Mouse (Mus musculus) forebrain, embryonic 12.5 days (tissue): Measurements from ENCODE around the gene Lyrm2. TPM values are rescaled to one million over a fixed set of nuclear protein-coding genes. Genes with fewer than 3 reads are reported as not detected.

Experiments
- ATAC-seq: fragments of 200-750 bp; cut with Nextera tagmentation; 2 replicates; pipeline ENCODE4 v1.8.0; 2017; ENCODE audit warnings: moderate TSS enrichment; ENCODE audit not compliant: low FRiP score
- H3K27ac ChIP-seq: fragments of 300-500 bp; sonication (generic); 2 replicates; pipeline ENCODE4 v1.5.1; 2016; ENCODE audit warnings: mild to moderate bottlenecking
- H3K27me3 ChIP-seq: fragments of 300-500 bp; sonication (generic); 2 replicates; pipeline ENCODE4 v1.6.1; 2016; ENCODE audit warnings: mild to moderate bottlenecking
- H3K36me3 ChIP-seq: fragments of 300-500 bp; sonication (generic); replicated peaks from 2 replicates; pipeline ENCODE4 v1.6.1; 2016; ENCODE audit warnings: mild to moderate bottlenecking
- H3K4me1 ChIP-seq: fragments of 300-500 bp; sonication (generic); 2 replicates; pipeline ENCODE4 v1.6.1; 2016
- H3K4me2 ChIP-seq: fragments of 300-500 bp; sonication (generic); 2 replicates; pipeline ENCODE4 v1.6.1; 2016; ENCODE audit warnings: mild to moderate bottlenecking, moderate library complexity
- H3K4me3 ChIP-seq: fragments of 300-500 bp; sonication (generic); replicated peaks from 2 replicates; pipeline ENCODE4 v1.5.1; 2016; ENCODE audit warnings: mild to moderate bottlenecking
- H3K9ac ChIP-seq: fragments of 300-500 bp; sonication (generic); 2 replicates; pipeline ENCODE4 v1.6.1; 2016; ENCODE audit warnings: mild to moderate bottlenecking
- H3K9me3 ChIP-seq: fragments of 300-500 bp; sonication (generic); 2 replicates; pipeline ENCODE4 v1.6.1; 2016
- WGBS: fragments of 180-500 bp; shearing (Covaris S2); methylation state at CpG from one replicate; pipeline ENCODE4 v1.1.7; 2016; 5-methylcytosine and 5-hydroxymethylcytosine counted together
- polyA plus RNA-seq: library from polyadenylated mRNA; unstranded; fragments of >200 nt; fragmentation: Nextera tagmentation; extraction: Ambion mirVana; gene quantifications from 2 replicates; pipeline ENCODE4 v1.2.1, GENCODE M21; 2016

Gene Lyrm2
- 164 and 166 TPM in 2 replicates for polyA plus RNA-seq

GRCm38 (mm10) chr4:32799966-32800576 is at the start of gene Lyrm2:
Lyrm2 (plus strand) TSS chr4:32800253.
- Histone ChIP-seq H3K9me3 (no peaks in the 10 kb centered on the region), H3K4me2 (peak within 1 kb of the TSS; percentile 74), H3K9ac (peak within 1 kb of the TSS; percentile 95)

GRCm38 (mm10) chr4:32750711-32751110 is 49.3 kb upstream of the Lyrm2 start:
- H3K27ac ChIP-seq: no peak overlapping the region
- no peaks in the 10 kb centered on the region for H3K27me3 ChIP-seq
- peaks cover 80% of the 10 kb centered on the region for H3K36me3 ChIP-seq
- 93% methylated on average over 1 of the region's 1 CpGs for WGBS
- H3K4me3 ChIP-seq: no peak overlapping the region
- no peak for ATAC-seq
- no peaks in the 10 kb centered on the region for H3K9me3 ChIP-seq
- no peaks in the 10 kb centered on the region for H3K4me1 ChIP-seq
- H3K4me2 ChIP-seq: no peak overlapping the region
- no peak overlapping the region for H3K9ac ChIP-seq

More at GRCm38 (mm10) chr4:32799966-32800576, at the start of gene Lyrm2:
- H3K27me3 ChIP-seq: no peaks in the 10 kb centered on the region
- peaks cover 9% of the 10 kb centered on the region for H3K4me1 ChIP-seq
- H3K36me3 ChIP-seq: no peaks in the 10 kb centered on the region; the same call in 1 of the 2 replicates
- peak within 1 kb of the TSS; percentile 100 for H3K27ac ChIP-seq
- under 1% methylated on average over 53 of the region's 53 CpGs for WGBS
- ATAC-seq: peak; percentile 95
- peak within 1 kb of the TSS; percentile 86 for H3K4me3 ChIP-seq

DNA sequence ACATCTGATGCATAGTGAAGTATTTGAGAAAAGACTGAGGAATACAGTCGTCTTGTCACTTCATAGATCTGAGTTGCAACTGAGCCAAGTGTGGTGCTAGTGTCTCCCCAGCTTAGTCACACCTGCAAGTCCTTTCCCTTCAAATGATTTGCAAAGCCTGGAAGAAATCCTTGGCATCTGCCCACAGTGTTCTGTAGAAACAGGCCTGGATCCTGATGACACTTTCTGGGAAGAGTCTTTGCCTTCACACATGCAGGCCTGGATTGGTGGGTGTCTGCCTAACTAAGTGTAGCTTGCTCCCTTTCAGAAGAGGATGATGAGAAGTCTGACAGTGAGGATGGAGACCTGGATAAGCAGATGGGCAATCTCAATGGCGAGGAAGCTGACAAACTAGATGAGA is 42.6 kb upstream of the Lyrm2 start:
- WGBS: 97% methylated on average over 2 of the region's 2 CpGs
- Histone ChIP-seq H3K27ac (no peak overlapping the region), H3K36me3 (peaks cover 65% of the 10 kb centered on the region), H3K9ac (no peak overlapping the region), H3K9me3 (no peaks in the 10 kb centered on the region), H3K4me3 (no peak overlapping the region), H3K27me3 (no peaks in the 10 kb centered on the region), H3K4me2 (no peak overlapping the region), H3K4me1 (no peaks in the 10 kb centered on the region)
- ATAC-seq: no peak

DNA sequence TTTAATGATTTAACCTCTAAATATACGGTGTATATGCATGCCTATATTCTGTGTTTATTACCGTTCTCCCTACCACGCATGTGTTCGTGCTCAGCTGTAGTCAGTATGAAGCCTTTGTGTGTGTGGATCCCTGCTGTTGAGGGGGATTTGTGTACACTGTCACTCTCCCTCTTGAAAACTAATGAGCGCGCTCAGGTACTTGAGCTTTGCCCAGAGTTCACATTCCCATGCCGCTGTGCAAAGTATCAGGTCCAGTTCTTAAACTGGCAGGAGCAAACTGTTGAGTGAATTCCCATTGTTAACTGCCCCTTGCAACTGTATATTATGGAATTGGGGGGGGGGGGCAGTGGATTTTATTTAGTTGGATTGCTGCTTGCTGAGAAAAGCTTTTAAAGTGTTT is 32.6 kb upstream of the Lyrm2 start:
- no peak overlapping the region for H3K4me3 ChIP-seq
- H3K9me3 ChIP-seq: no peaks in the 10 kb centered on the region
- 66% methylated on average over 7 of the region's 7 CpGs for WGBS
- H3K36me3 ChIP-seq: peaks cover 78% of the 10 kb centered on the region
- H3K27me3 ChIP-seq: no peaks in the 10 kb centered on the region
- no peaks in the 10 kb centered on the region for H3K4me1 ChIP-seq
- H3K4me2 ChIP-seq: no peak overlapping the region
- ATAC-seq: no peak
- H3K27ac ChIP-seq: no peak overlapping the region
- no peak overlapping the region for H3K9ac ChIP-seq

GRCm38 (mm10) chr4:32768046-32768445 is 32.0 kb upstream of the Lyrm2 start:
- no peaks in the 10 kb centered on the region for H3K4me1 ChIP-seq
- H3K27ac ChIP-seq: no peak overlapping the region
- H3K9me3 ChIP-seq: no peaks in the 10 kb centered on the region
- WGBS: 96% methylated on average over 10 of the region's 10 CpGs
- H3K4me3 ChIP-seq: no peak overlapping the region
- no peaks in the 10 kb centered on the region for H3K27me3 ChIP-seq
- H3K9ac ChIP-seq: no peak overlapping the region
- H3K36me3 ChIP-seq: peaks cover 78% of the 10 kb centered on the region
- no peak for ATAC-seq
- no peak overlapping the region for H3K4me2 ChIP-seq

DNA sequence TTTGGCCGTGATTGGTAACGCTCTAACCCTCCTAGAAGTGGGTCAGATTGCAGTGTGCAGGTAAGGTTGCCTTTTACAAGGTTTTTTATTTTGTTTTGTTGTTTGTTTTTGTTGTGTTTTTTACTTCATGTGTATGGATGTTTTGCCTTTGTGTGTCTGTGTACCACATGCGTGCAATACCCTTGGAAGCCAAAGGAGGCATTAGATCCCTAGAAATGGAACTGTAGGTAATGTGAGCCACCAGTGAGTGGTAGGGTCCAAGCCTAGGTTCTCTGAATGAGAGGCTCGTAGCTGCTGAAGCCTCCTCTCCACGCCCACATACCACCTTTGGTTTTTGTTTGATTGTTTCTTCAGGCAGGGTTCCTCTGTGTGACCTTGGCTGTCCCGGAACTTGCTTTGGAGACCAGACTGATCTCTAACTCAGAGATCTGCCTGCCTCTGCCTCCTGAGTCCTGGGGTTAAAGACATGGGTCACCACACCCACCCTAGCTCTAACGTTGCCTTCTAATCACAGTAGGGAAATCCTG is 29.7 kb upstream of the Lyrm2 start:
- no peaks in the 10 kb centered on the region for H3K27me3 ChIP-seq
- H3K4me2 ChIP-seq: no peak overlapping the region
- H3K4me3 ChIP-seq: no peak overlapping the region
- no peak overlapping the region for H3K9ac ChIP-seq
- no peak for ATAC-seq
- H3K27ac ChIP-seq: no peak overlapping the region
- H3K4me1 ChIP-seq: no peaks in the 10 kb centered on the region
- H3K9me3 ChIP-seq: no peaks in the 10 kb centered on the region
- 94% methylated on average over 7 of the region's 7 CpGs for WGBS
- peaks cover 79% of the 10 kb centered on the region for H3K36me3 ChIP-seq

- no peak overlapping the region for H3K4me2 ChIP-seq
- no peak for ATAC-seq
- H3K4me3 ChIP-seq: no peak overlapping the region
- no peaks in the 10 kb centered on the region for H3K27me3 ChIP-seq
- H3K27ac ChIP-seq: no peak overlapping the region
- 96% methylated on average over 4 of the region's 4 CpGs for WGBS
- H3K4me1 ChIP-seq: no peaks in the 10 kb centered on the region
- H3K9ac ChIP-seq: no peak overlapping the region
- peaks cover 3% of the 10 kb centered on the region; the same call in 1 of the 2 replicates for H3K9me3 ChIP-seq
- H3K36me3 ChIP-seq: peaks cover 12% of the 10 kb centered on the region
These were observed 20.1 kb upstream of the Lyrm2 start for GRCm38 (mm10) chr4:32779996-32780395.

DNA sequence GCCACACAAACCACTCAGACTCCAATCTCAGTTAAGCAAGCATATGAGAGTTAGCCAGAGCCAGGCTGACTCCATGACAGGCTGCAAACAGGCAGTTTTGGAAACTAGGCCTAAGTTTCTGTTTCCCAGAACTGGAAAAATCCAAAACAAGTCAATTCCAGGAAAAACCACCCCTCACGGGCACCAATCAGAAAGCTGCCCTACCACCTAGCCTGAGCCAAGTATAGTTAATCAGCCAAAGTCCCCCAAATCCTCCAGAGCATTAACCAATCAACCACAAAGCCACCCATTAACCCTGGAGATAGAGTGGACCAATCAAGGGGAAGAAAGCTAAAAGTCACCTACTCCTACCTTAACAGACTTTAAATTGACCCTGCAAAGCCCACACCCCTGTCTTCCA is 12.9 kb upstream of the Lyrm2 start:
- Histone ChIP-seq H3K9ac (no peak overlapping the region), H3K36me3 (no peaks in the 10 kb centered on the region), H3K27me3 (no peaks in the 10 kb centered on the region), H3K9me3 (no peaks in the 10 kb centered on the region), H3K4me1 (no peaks in the 10 kb centered on the region), H3K27ac (no peak overlapping the region), H3K4me3 (no peak overlapping the region), H3K4me2 (no peak overlapping the region)
- no peak for ATAC-seq
- 96% methylated on average over 1 of the region's 1 CpGs for WGBS

DNA sequence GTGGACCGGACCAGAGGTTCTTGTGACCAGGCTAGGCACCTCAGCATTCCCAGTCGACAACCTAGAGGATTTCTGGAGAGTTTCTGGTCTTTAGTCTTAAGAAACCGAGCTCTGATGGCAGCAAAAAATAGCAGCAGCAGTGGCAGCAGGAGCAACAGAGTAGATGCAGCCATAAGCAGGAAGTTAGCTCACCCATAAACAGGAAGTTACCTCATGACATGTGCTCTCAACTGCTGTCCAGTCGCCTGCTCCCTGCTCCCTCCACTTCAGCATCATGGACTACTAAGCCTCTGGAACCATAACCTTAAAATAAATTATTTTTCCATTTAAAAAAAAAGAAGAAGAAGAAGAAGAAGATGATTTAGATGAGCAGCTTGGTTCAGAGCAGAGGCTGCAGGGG is 11.0 kb upstream of the Lyrm2 start:
- no peak overlapping the region for H3K27ac ChIP-seq
- no peaks in the 10 kb centered on the region for H3K27me3 ChIP-seq
- ATAC-seq: no peak
- H3K4me2 ChIP-seq: no peak overlapping the region
- no peaks in the 10 kb centered on the region for H3K9me3 ChIP-seq
- no peaks in the 10 kb centered on the region for H3K4me1 ChIP-seq
- no peak overlapping the region for H3K9ac ChIP-seq
- WGBS: 86% methylated on average over 4 of the region's 4 CpGs
- no peaks in the 10 kb centered on the region for H3K36me3 ChIP-seq
- H3K4me3 ChIP-seq: no peak overlapping the region

- Histone ChIP-seq H3K4me3 (no peak overlapping the region), H3K27ac (no peak overlapping the region), H3K4me1 (peaks cover 9% of the 10 kb centered on the region), H3K4me2 (no peak overlapping the region), H3K36me3 (no peaks in the 10 kb centered on the region; the same call in 1 of the 2 replicates), H3K9ac (no peak overlapping the region), H3K27me3 (no peaks in the 10 kb centered on the region), H3K9me3 (no peaks in the 10 kb centered on the region)
- no peak for ATAC-seq
- WGBS: 99% methylated on average over 4 of the region's 4 CpGs
These were observed 1.1 kb upstream of the Lyrm2 start for GRCm38 (mm10) chr4:32798976-32799375.

GRCm38 (mm10) chr4:32800577-32801170 is 621 bp downstream of the Lyrm2 start:
- WGBS: 7% methylated on average over 9 of the region's 9 CpGs
- H3K4me1 ChIP-seq: peaks cover 9% of the 10 kb centered on the region
- H3K9ac ChIP-seq: peak overlapping the region; percentile 95
- no peaks in the 10 kb centered on the region for H3K9me3 ChIP-seq
- no peaks in the 10 kb centered on the region for H3K27me3 ChIP-seq
- ATAC-seq: peak; percentile 61
- peaks cover 2% of the 10 kb centered on the region; the same call in 1 of the 2 replicates for H3K36me3 ChIP-seq
- H3K4me3 ChIP-seq: peak overlapping the region; percentile 86
- H3K4me2 ChIP-seq: peak overlapping the region; percentile 74
- peak overlapping the region; percentile 100 for H3K27ac ChIP-seq

- Histone ChIP-seq H3K4me2 (no peak overlapping the region), H3K36me3 (peaks cover 2% of the 10 kb centered on the region; the same call in 1 of the 2 replicates)
- WGBS: 76% methylated on average over 5 of the region's 5 CpGs
These were observed 17.4 kb downstream of the Lyrm2 start for GRCm38 (mm10) chr4:32817478-32817877.

DNA sequence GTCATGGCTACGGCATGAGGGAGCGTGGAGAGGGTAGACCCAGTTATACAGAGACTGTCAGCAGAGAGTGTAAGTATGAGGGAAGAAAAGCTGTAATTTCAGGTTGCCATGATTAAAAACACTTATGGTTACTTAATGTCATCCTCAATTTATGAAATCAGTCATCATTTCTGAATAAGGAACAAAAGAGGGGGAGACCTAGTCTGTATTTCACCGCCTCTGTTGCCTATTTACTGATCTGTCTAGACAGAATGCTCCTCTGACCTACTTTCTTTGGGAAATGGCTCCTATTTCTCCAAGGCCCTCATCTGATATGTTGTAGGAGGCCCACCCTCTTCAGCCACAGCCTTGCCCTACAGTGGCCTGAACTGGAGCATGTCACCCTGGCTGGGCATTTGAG is 20.6 kb downstream of the Lyrm2 start:
- Histone ChIP-seq H3K4me1 (no peaks in the 10 kb centered on the region), H3K4me2 (no peak overlapping the region), H3K9me3 (no peaks in the 10 kb centered on the region), H3K4me3 (no peak overlapping the region), H3K27ac (no peak overlapping the region), H3K27me3 (no peaks in the 10 kb centered on the region), H3K9ac (no peak overlapping the region), H3K36me3 (peaks cover 2% of the 10 kb centered on the region; the same call in 1 of the 2 replicates)
- 93% methylated on average over 3 of the region's 3 CpGs for WGBS
- ATAC-seq: no peak

More at GRCm38 (mm10) chr4:32817478-32817877, 17.4 kb downstream of the Lyrm2 start:
- H3K9me3 ChIP-seq: no peaks in the 10 kb centered on the region
- no peak overlapping the region for H3K4me3 ChIP-seq
- no peak overlapping the region for H3K9ac ChIP-seq
- no peaks in the 10 kb centered on the region for H3K27me3 ChIP-seq
- no peak for ATAC-seq
- no peaks in the 10 kb centered on the region for H3K4me1 ChIP-seq
- H3K27ac ChIP-seq: no peak overlapping the region
